Mouse (Mus musculus) cerebellum, postnatal 14 days (tissue): ENCODE results near the gene Rab3a.

Experiments
- DNase-seq, 2 experiments: peaks; one replicate each; pipeline ENCODE4 v3.0.0; 2021; ENCODE audit warnings: mixed read lengths in 2 of 2

The Rab3a gene

DNA sequence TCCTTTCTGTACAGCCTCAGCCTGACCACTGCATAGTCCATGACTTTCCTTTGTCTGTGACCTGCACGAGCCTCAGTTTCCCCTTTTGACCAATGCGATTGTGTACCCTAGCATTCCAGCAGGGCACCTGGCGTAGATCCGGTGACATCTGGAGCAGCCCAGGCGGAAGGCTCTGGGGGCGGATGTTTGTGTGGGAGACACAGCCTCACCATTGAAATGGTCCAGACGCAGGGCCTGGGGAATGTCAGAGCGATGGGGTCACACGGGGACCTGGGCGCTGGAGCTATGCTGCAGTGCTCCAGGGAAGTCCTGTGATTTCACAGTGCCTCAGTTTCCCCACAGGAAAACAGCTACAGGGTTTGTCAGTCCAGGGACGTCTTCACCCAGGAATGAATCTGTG, 12.3 kb upstream of the Rab3a start:
- no peak for DNase-seq

DNA sequence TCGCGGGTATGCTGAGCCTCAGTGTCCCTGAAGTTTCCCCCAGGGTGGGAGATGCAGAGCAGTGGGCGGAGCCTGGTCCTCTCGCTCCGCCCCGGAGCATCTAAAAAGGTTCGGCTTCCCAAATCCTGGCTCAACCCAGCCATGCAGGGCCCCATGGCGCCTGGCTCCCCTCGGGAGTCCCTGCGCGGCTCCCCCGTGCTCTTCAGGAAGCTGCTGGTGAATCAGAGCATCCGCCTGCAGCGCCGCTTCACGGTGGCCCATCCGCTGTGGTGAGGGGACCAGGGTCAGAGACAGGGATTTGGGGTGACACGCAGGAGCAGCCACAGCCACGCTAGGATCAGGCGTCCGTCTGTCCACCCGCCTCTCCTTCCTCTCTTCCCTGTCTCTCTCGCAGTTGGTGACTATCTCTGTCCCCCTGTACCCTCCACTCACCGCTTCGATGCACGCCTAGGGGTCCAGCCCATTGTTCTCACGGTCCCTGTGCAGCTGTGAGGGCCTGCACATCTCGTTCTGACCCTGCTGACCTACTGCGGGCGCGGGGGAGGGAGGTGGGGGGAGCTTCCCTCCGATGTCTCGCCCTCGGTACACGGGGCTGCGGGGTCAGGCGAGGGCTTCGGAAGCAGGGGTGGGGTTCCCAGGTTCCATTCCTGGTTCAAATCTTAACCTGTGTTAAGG, 11.4 kb upstream of the Rab3a start:
- DNase-seq = no peak

GRCm38 (mm10) chr8:70743656-70744590, 10.6 kb upstream of the Rab3a start:
- DNase-seq = peak; percentile 51 to 64

DNA sequence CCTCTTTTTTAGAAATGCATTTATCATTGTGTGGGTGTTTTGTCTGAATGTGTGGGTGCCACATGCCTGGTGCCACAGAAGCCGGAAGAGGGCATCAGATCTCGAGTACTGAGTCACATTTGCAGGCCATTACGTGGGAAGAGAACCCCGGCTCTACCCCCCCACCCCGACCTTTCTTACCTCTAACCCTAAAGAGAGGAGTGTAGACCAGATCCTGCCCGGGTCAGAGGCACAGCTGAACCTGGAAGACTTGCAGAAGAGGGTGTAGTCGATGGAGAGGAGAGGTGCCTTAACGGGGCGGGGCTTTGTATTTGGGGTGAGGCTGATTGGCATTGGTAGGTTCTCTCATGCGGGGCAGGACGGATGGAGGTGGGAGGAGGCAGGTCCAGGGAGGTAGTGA, 9.7 kb upstream of the Rab3a start:
- no peak for DNase-seq

DNA sequence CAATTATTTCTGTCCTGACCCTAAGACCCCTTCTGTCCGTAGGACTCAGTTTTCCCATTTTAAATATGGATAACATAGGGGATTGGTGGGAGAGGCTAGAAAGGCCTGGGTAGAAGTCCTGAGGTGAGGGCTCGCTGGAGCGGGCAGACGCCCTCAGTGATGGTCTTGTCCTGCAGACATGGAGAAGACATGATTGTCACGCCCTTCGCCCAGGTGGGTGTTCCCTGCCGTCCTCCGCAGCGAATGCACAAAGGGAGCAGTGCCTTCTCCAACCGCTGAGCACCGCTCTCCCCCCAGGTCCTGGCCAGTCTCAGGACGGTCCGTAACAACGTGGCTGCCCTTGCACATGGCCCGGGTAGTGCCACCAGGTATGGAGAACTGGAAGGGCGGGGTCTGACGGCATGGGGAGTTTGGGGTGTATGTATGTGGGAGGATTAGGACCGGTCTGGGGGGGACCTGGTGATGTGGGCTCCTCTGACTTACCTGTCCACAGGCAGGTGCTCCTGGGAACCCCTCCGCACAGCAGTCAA, 8.7 kb upstream of the Rab3a start:
- no peak for DNase-seq

- DNase-seq = no peak
Measured at GRCm38 (mm10) chr8:70746676-70747075, 7.8 kb upstream of the Rab3a start.

DNA sequence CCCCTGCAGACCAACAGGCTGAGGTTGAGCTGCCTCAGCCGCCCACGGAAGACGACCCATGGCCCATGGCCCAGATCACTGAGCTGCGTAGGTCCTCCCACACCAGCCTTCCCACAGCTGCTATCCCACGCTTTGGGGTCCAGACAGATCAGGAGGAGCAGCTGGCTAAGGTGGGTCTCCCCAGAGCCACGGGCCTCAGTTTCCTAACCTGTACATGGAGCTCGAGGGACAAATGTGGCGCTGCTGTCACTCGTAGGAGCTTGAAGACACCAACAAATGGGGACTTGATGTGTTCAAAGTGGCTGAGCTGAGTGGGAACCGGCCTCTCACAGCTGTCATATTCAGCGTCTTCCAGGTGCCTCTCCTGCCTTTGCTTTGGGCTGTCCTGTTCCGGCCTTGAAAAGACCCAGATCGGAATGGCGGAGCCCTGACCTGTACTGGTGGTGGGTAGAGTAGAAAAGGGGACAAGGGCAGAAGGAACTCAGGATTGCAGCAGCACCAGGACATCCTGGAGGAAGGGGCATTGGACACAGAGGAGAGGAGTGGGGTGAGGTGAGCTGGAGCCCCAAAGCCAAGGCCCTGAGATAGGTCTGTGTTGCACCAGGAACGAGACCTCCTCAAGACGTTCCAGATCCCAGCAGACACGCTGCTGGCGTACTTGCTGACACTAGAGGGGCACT, 7.1 kb upstream of the Rab3a start:
- DNase-seq = no peak

GRCm38 (mm10) chr8:70748246-70749096, 6.0 kb upstream of the Rab3a start:
- no peak for DNase-seq

DNA sequence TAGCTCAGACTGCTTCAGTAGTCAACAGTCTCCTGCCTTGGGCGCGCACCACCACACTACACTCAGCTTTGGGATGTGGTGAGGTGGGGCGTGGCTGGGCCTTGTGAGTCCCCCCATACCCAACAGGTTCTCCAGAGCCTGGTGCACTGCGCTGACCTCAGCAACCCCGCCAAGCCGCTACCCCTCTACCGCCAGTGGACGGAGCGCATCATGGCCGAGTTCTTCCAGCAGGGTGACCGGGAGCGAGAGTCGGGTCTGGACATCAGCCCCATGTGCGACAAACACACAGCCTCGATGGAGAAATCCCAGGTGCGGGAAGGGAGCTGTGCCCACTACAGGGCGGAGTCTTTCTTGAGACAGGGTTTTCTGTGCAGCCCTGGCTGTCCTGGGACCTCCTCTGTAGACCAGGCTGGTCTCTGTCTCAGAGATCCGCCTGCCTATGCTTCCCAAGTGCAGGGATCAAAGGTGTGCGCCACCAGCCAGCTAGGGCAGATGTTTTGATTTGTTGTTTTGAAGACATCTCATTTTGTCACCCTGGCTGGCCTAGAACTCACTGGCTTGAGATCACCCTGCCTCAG, 5.3 kb upstream of the Rab3a start:
- peak in 1 of 2 experiments; percentile 2 for DNase-seq

GRCm38 (mm10) chr8:70750128-70750680, 4.3 kb upstream of the Rab3a start:
- peak in 1 of 2 experiments; percentile 2 for DNase-seq

DNA sequence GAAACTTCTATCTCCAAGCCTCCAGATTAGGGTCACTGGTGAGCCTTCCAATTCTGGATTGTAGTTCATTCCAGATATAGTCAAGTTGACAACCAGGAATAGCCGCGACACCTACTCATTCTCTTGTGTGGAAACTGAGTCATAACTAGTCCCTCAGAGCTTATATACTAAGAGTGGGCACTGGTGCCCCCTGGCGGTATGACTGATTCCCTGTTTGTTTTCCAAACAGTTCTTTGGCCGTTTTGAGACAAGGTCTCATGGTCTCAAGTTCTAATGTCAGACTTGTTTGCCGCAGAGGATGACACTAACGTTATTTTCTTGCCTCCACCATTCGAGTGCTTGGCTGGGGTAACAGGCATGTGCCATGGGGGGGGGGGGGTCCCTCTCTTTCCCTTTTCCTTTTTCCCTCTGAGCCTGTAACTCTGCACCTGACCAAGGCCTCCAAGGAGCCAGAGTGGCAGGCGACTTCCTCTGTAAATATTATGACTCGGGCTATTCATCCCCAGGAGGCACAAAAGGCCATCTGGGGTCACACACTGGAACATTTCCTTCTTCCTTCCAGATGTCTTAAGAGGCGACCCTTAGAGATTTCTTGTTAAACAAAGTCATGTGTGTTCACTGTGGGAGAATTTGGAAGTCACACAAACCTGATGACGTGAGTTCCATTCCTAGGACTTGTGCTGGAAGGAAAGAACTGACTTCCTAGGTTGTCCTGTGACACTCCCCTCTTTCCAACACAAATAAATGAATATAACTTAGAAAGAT, 2.3 kb upstream of the Rab3a start:
- peak; percentile 86 to 92 for DNase-seq

DNA sequence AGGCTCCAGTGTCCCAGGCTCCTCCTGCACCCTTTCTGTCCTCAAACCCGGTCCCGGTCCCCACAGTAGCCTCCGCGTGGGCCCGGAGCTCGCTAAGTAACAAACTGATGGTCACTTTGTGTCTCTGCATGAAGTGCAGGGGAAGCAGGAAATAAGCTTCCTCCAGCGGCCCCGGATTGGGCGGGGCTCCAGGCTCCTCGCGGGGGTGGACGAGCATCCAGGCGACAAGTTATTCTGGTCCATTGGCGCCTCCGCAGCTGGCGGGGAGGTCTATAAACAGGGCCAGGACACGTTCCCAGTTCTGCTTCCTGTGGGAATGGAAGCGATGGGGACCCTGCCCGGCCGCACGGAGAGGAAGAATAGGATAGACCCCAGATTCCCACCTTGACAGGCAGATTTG, 1.3 kb upstream of the Rab3a start:
- DNase-seq = peak; percentile 62 to 71

DNA sequence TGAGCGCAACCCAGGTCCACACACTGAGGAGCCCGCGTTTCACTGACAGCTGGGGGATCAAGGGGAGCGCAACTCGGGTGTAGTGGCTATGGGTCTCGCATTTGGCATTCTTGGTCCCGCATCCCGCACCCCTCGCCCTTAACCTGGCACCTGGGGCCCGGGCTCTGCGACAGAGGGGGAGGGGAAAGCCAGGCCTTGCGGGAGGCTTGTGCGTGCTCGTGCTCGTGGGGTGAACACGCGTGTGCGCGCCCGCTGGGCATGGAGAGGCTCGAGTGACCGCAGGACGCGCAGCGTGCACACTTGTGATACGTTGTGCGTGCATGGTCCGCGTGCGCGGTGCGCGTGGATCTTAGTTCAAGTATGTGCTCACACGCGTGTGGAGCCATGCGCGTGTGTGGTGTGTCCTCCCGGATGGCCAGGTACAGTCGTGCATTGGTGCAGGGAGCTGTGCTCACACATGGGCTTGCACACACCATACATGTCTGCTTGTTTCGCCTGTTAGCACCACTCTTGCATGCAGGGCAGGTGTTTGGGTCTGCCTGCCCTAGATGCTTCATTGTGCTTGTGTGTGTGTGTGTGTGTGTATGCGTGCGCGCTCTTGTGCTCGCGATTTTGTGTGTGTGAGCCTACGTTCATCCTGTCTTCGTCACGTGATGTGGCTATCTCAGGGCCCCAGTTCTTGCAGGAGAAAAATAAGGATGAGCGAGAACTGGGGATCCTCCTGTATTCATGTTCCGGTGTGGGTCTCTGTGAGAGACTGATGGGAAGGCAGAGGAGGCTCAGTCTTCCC, 587 bp downstream of the Rab3a start:
- DNase-seq = peak; percentile 89 to 92

DNA sequence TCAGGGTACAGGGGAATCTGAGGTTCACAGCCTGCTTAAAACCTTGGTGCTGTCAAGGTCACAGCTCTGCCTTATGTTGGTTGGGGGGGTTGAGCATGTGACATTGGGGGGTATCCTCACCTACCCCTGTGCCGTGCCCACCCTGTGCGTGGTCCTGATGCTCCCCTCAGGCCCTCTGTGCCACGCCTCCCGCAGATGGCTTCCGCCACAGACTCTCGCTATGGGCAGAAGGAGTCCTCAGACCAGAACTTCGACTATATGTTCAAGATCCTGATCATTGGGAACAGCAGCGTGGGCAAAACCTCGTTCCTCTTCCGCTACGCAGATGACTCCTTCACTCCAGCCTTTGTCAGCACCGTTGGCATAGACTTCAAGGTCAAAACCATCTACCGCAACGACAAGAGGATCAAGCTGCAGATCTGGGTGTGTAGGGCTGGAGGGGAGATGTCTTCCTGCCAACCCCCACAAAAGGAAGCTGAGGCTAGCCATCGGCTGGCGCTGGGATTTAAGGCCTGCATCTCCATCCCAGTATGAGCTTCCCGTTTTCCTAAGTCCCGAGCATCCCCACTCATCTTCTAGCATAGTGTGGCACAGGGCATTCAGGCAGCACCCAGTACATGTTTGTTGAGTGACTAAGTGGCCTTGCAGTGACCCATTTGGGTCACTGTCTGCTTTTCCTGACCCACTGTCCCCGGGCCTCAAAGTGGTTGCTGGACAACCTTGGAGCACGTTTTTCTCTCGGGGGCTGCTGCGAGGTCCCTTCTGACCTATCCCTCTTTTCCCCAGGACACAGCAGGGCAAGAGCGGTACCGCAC, 1.4 kb downstream of the Rab3a start:
- DNase-seq = peak; percentile 28 to 31

DNA sequence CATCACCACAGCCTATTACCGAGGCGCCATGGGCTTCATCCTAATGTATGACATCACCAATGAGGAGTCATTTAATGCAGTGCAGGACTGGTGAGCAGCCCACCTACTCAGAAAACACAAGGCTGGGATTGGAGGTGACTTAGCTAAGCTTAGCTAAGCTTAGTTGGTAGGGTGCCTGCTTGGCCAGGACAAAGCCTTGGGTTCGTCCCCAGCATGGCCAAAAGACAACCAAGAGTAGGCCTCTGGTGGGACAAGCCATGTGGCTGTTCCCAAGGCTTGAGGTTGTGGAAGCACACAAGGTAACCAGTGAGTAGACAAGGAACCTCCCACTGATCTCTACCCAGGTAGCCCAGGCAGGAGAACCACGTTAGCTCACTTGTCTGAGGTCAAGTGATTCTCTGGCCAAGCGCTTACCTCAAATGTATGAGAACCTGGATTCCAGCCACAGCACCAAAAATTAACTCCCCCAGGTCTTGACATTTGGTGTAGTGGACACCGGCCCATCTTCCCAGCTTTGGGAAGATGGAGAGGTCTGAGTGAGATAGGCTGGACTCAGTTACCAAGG, 2.1 kb downstream of the Rab3a start:
- DNase-seq = no peak

DNA sequence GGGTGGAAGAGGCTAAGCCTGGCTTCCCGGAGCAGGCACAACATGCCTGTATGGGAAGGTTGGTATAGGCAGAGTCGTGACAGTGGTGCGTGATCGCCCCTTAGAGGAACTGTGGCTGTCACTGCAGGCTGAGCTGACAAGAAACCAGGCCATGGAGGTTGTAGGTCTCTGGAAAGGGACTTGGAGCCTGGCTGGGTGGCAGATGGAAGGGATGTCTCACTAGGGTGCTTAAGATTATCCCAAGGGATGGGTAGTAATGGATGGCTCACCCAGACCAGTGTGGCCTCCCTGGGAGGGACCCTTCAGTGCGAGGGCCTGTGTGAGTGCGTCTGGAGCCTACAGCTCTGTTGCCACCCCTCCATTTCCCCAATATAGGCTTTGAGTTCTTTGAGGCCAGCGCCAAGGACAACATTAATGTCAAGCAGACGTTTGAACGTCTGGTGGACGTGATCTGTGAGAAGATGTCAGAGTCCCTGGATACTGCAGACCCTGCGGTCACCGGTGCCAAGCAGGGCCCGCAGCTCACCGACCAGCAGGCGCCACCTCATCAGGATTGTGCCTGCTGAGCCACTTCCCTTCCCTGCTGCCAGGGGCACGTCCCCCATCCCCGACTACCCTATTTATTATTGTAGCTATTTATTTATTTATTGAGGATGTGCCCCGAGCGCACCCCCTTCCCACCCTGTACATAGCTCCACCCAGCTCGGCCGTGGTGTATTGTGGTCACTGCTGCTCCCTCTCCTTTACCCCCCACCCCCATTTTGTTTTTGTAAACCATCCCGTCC, 3.2 kb downstream of the Rab3a start:
- DNase-seq = peak; percentile 56 to 65

DNA sequence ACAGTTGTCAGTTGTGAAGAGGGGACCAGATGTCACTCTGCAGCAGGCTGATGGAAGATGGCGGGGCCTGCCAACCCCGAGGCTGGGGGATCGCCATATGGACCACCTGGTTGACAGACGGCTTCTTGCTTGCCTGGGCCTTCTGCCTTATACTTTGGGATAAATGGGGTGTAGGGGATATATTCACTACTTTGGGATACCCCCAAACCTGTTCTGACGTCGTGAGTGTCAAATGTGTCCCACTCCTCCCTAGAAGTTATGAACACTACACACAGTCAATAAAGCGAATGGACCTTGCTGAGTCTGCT, 3.8 kb downstream of the Rab3a start:
- DNase-seq = peak; percentile 73 to 75
